Mouse (Mus musculus) G1E (cell line): ENCODE measurements around the gene Man1a. TPM values are rescaled to one million over a fixed set of nuclear protein-coding genes. Genes with fewer than 3 reads are reported as not detected.

Experiments used
- ATAC-seq: 2 replicates; pipeline ENCODE4 v1.8.0; 2016; ENCODE audit warnings: mild to moderate bottlenecking; ENCODE audit not compliant: insufficient number of reproducible peaks, poor library complexity, low FRiP score, severe bottlenecking; ENCODE audit errors: extremely low read depth
- DNase-seq: peaks from one replicate; pipeline ENCODE4 v3.0.0; 2012; ENCODE audit warnings: low spot score
- H3K27me3 ChIP-seq: 2 replicates; pipeline ENCODE4 v1.6.1; 2012; ENCODE audit warnings: mild to moderate bottlenecking, low read length, inconsistent platforms; ENCODE audit not compliant: insufficient read depth
- H3K36me3 ChIP-seq: replicated peaks from 2 replicates; pipeline ENCODE3; 2012; ENCODE audit warnings: mild to moderate bottlenecking, inconsistent platforms
- H3K4me1 ChIP-seq: 2 replicates; pipeline ENCODE4 v1.6.1; 2012; ENCODE audit warnings: low read depth, low read length, inconsistent platforms, mixed read lengths; ENCODE audit not compliant: insufficient read depth
- H3K4me3 ChIP-seq: 2 replicates; pipeline ENCODE4 v1.5.1; 2012; ENCODE audit warnings: low read depth, mild to moderate bottlenecking, inconsistent platforms, low read length, moderate library complexity, mixed read lengths
- H3K9me3 ChIP-seq: replicated peaks from 2 replicates; pipeline ENCODE4 v1.6.1; 2012; ENCODE audit warnings: inconsistent platforms
- CTCF ChIP-seq: IDR thresholded peaks from 2 replicates; pipeline ENCODE4 v1.5.1; 2012; ENCODE audit warnings: low read depth, low read length, inconsistent platforms, mixed read lengths
- GATA1 ChIP-seq: IDR thresholded peaks from 2 replicates; pipeline ENCODE4 v1.6.1; 2012; ENCODE audit warnings: borderline replicate concordance, low read length, inconsistent platforms, mixed read lengths
- GATA2 ChIP-seq: IDR thresholded peaks from 2 replicates; pipeline ENCODE4 v1.6.1; 2012; ENCODE audit warnings: low read depth, low read length, inconsistent platforms, borderline replicate concordance
- POLR2AphosphoS5 ChIP-seq: IDR thresholded peaks from 2 replicates; pipeline ENCODE4 v1.6.1; 2012; ENCODE audit warnings: low read depth, low read length, inconsistent platforms; ENCODE audit not compliant: insufficient replicate concordance
- TAL1 ChIP-seq: conservative IDR thresholded peaks from 2 replicates; pipeline ENCODE4 v1.6.1; 2012; ENCODE audit warnings: low read depth, low read length, inconsistent platforms, mixed read lengths
- polyA plus RNA-seq: library from polyadenylated mRNA; stranded (reverse); fragments of >175 nt; gene quantifications from 2 replicates; pipeline ENCODE4 v1.2.3, GENCODE M21; 2012
- total RNA-seq, 2 experiments: library from RNA; stranded (forward) in 1 of 2; stranded (reverse) in 1 of 2; fragments of 200-1000 nt in 1 of 2; fragments of >200 nt in 1 of 2; fragmentation: Nextera tagmentation in 1 of 2; gene quantifications; 2 replicates each; pipeline ENCODE4 v1.2.3; 2014 to 2017

Man1a gene
- total and polyA plus RNA-seq, 3 experiments = 0.03 to 6.6 (median 0.05) TPM

- DNase-seq (no peak), ATAC-seq (no peak)
- TF ChIP-seq GATA2 = no peak
- no peak for TF ChIP-seq CTCF
- no peak for TF ChIP-seq GATA1
- no peak for TF ChIP-seq TAL1
- no peak for TF ChIP-seq POLR2AphosphoS5
- H3K27me3 ChIP-seq = no peaks in the 10 kb centered on the region
- H3K9me3 ChIP-seq = no peaks in the 10 kb centered on the region
- no peaks in the 10 kb centered on the region for H3K36me3 ChIP-seq
- no peak overlapping the region for H3K4me3 ChIP-seq
- H3K4me1 ChIP-seq = no peaks in the 10 kb centered on the region
These were observed 41.6 kb downstream of the Man1a start for GRCm38 (mm10) chr10:54034779-54035178.

DNA sequence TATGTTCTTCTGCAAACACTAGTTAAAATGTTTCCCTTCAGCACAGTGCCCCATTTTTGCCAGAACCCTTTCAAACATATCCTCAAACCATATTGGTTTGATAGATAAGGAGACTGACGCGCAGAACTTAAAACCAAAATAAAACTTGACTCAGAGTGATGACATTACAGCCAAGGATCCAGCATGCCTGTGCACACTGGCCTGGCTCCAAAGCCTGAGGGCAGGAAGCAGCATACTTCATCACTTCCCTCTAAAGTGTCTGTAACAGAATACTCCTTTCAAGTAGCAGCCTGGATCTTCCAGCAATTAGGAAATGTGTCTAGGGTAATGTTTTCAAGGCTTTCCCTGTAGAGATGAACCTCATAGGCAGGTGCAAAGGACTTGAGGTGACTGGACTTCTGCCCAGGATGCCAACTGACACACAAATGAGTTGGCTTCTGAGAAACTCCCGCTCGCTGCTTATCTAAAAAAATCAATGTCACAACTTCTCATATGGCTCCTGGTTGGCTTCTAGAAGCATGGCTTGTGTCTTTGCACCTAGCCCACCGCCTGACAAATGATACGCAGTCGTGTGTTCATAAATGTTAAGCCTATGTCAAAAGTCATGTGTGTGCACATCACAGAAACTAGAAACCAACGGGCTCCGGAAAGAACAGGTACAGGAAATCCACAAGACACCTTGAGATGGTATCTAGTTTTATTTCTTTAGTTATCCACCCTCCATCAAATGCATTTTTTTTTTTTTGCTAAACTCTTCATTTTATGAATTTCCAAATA lies 43.9 kb downstream of the Man1a start:
- no peaks in the 10 kb centered on the region for H3K4me1 ChIP-seq
- no peak for ATAC-seq
- TF ChIP-seq TAL1 (no peak), CTCF (no peak), POLR2AphosphoS5 (no peak), GATA1 (no peak)
- no peak overlapping the region for H3K4me3 ChIP-seq
- H3K36me3 ChIP-seq = no peaks in the 10 kb centered on the region
- no peaks in the 10 kb centered on the region for H3K9me3 ChIP-seq
- H3K27me3 ChIP-seq = no peaks in the 10 kb centered on the region
- DNase-seq = no peak

DNA sequence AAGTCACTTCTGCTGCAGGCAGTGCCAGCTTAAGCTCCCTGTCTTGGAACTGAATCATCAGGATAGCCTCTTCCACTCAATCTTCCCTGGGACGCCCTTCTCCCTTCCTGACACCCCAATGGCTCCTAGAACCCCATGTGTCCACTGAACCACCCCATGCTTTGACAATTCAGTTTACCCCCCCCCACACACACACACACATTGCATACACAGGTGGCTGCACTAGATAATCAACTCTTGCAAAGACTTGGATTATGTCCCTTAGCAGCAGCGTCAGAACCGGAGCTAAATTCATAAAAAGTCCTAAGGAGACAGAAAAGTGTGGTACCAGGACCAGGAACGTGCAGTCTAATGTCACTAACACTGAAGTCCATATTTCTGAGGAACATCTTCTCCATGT lies 47.5 kb downstream of the Man1a start:
- H3K4me1 ChIP-seq = no peaks in the 10 kb centered on the region
- H3K4me3 ChIP-seq = no peak overlapping the region
- DNase-seq (no peak), ATAC-seq (no peak)
- TF ChIP-seq GATA2 (no peak), GATA1 (no peak), POLR2AphosphoS5 (no peak), CTCF (no peak), TAL1 (no peak)
- no peaks in the 10 kb centered on the region for H3K36me3 ChIP-seq
- no peaks in the 10 kb centered on the region for H3K9me3 ChIP-seq
- H3K27me3 ChIP-seq = no peaks in the 10 kb centered on the region

- no peak for DNase-seq
- Histone ChIP-seq H3K9me3 (no peaks in the 10 kb centered on the region), H3K27me3 (no peaks in the 10 kb centered on the region), H3K4me3 (no peak overlapping the region), H3K4me1 (no peaks in the 10 kb centered on the region), H3K36me3 (no peaks in the 10 kb centered on the region)
- ATAC-seq = no peak
- TF ChIP-seq POLR2AphosphoS5 = no peak
- TF ChIP-seq GATA2 = no peak
- no peak for TF ChIP-seq CTCF
- TF ChIP-seq TAL1 = no peak
- no peak for TF ChIP-seq GATA1
These were observed 49.5 kb downstream of the Man1a start for GRCm38 (mm10) chr10:54026738-54027427.

GRCm38 (mm10) chr10:54026101-54026500 lies 50.3 kb downstream of the Man1a start:
- H3K4me3 ChIP-seq = no peak overlapping the region
- H3K36me3 ChIP-seq = no peaks in the 10 kb centered on the region
- no peak for ATAC-seq
- TF ChIP-seq GATA1 = no peak
- no peak for TF ChIP-seq POLR2AphosphoS5
- no peak for TF ChIP-seq CTCF
- TF ChIP-seq TAL1 = no peak
- TF ChIP-seq GATA2 = no peak
- no peak for DNase-seq
- H3K27me3 ChIP-seq = no peaks in the 10 kb centered on the region
- H3K9me3 ChIP-seq = no peaks in the 10 kb centered on the region
- no peaks in the 10 kb centered on the region for H3K4me1 ChIP-seq

DNA sequence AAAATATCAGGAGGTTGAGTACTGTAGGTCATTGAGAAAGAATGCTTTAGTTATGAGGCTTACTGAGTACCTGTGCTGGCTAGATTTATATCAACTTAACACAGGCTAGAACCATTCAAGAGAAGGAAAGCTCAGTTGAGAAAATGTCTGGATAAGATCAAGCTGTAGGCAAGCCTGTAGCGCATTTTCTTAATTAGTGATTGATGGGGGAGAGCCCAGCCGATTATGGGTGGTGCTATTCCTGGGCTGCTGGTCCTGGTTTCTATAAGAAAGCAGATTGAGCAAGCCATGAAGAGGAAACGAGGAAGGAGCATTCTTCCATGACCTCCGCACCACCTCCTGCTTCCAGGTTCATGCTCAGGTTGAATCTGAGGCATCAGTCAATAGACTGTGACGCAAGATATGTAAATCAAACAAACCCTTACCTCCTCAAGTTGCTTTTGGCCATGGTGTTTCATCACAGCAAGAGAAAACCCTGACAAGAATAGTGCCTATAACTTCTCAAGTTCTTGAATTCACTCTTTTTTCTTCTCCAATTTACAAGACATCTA lies 58.4 kb downstream of the Man1a start:
- ATAC-seq = no peak
- TF ChIP-seq TAL1 (no peak), GATA2 (no peak), POLR2AphosphoS5 (no peak), GATA1 (no peak), CTCF (no peak)
- DNase-seq = no peak
- Histone ChIP-seq H3K27me3 (no peaks in the 10 kb centered on the region), H3K4me3 (no peak overlapping the region), H3K4me1 (no peaks in the 10 kb centered on the region), H3K9me3 (no peaks in the 10 kb centered on the region), H3K36me3 (no peaks in the 10 kb centered on the region)
